Mouse (Mus musculus) stomach, embryonic 14.5 days (tissue): ENCODE measurements at regions not wholly inside any gene's neighbourhood (a gene's known extent, or its start where the extent isn't known, plus 50 kb on each side); places are given as distances from the start of the nearest gene placed in this dataset.

Source experiments
- ATAC-seq: fragments of 200-750 bp; cut with Nextera tagmentation; 2 replicates; pipeline ENCODE4 v1.8.0; 2017; ENCODE audit warnings: low read depth, moderate TSS enrichment; ENCODE audit not compliant: insufficient number of reproducible peaks, insufficient read depth, low FRiP score
- H3K27ac ChIP-seq: fragments of 300-500 bp; sonication (generic); 2 replicates; pipeline ENCODE4 v1.5.1; 2014; ENCODE audit warnings: mild to moderate bottlenecking, low read length, moderate library complexity, mixed read lengths
- H3K27me3 ChIP-seq: fragments of 300-500 bp; sonication (generic); 2 replicates; pipeline ENCODE4 v1.6.1; 2014; ENCODE audit warnings: low read length, control low read depth, mixed read lengths; ENCODE audit not compliant: control insufficient read depth, insufficient read depth
- H3K36me3 ChIP-seq: fragments of 300-500 bp; sonication (generic); 2 replicates; pipeline ENCODE4 v1.6.1; 2014; ENCODE audit warnings: mild to moderate bottlenecking, control low read depth, low read length, moderate library complexity, mixed read lengths; ENCODE audit not compliant: control insufficient read depth, insufficient read depth
- H3K4me1 ChIP-seq: fragments of 300-500 bp; sonication (generic); 2 replicates; pipeline ENCODE4 v1.6.1; 2014; ENCODE audit warnings: low read length, control low read depth, mixed read lengths; ENCODE audit not compliant: control insufficient read depth, insufficient read depth
- H3K4me2 ChIP-seq: fragments of 300-500 bp; sonication (generic); replicated peaks from 2 replicates; pipeline ENCODE4 v1.6.1; 2014; ENCODE audit warnings: low read depth, low read length, control low read depth
- H3K4me3 ChIP-seq: fragments of 300-500 bp; sonication (generic); 2 replicates; pipeline ENCODE4 v1.5.1; 2014; ENCODE audit warnings: low read depth, low read length, control low read depth
- H3K9ac ChIP-seq: fragments of 300-500 bp; sonication (generic); replicated peaks from 2 replicates; pipeline ENCODE4 v1.6.1; 2014; ENCODE audit warnings: low read depth, mild to moderate bottlenecking, control low read depth, low read length, moderate library complexity, mixed read lengths
- H3K9me3 ChIP-seq: fragments of 300-500 bp; sonication (generic); 2 replicates; pipeline ENCODE4 v1.6.1; 2016; ENCODE audit warnings: low read depth, low read length, control low read depth; ENCODE audit not compliant: control insufficient read depth
- WGBS: fragments of 180-500 bp; shearing (Covaris S2); extraction: QIAGEN DNeasy Blood & Tissue Kit; methylation state at CpG from one replicate; pipeline ENCODE4 v1.1.7; 2014; 5-methylcytosine and 5-hydroxymethylcytosine counted together

- 81% methylated on average over 4 of the region's 4 CpGs for WGBS
- Histone ChIP-seq H3K4me1 (no peaks in the 10 kb centered on the region), H3K4me2 (no peak overlapping the region), H3K4me3 (no peak overlapping the region), H3K9ac (no peak overlapping the region), H3K27me3 (no peaks in the 10 kb centered on the region), H3K9me3 (no peaks in the 10 kb centered on the region), H3K36me3 (no peaks in the 10 kb centered on the region), H3K27ac (no peak overlapping the region)
- ATAC-seq = no peak
These were observed 481.0 kb upstream of the Tnc start for GRCm38 (mm10) chr4:64527724-64528332.

GRCm38 (mm10) chr4:64530585-64530984, 483.8 kb upstream of the Tnc start:
- Histone ChIP-seq H3K4me1 (no peaks in the 10 kb centered on the region), H3K27ac (no peak overlapping the region), H3K4me3 (no peak overlapping the region), H3K36me3 (no peaks in the 10 kb centered on the region), H3K9ac (no peak overlapping the region), H3K9me3 (no peaks in the 10 kb centered on the region), H3K27me3 (no peaks in the 10 kb centered on the region), H3K4me2 (no peak overlapping the region)
- no peak for ATAC-seq
- WGBS = 73% methylated on average over 4 of the region's 4 CpGs

GRCm38 (mm10) chr4:64533019-64533418, 486.2 kb upstream of the Tnc start:
- no peaks in the 10 kb centered on the region for H3K36me3 ChIP-seq
- no peaks in the 10 kb centered on the region for H3K27me3 ChIP-seq
- no peak overlapping the region for H3K4me3 ChIP-seq
- no peak overlapping the region for H3K4me2 ChIP-seq
- no peak overlapping the region for H3K9ac ChIP-seq
- no peaks in the 10 kb centered on the region for H3K9me3 ChIP-seq
- no peaks in the 10 kb centered on the region; the same call in 1 of the 2 replicates for H3K4me1 ChIP-seq
- WGBS = 65% methylated on average over 3 of the region's 3 CpGs
- no peak for ATAC-seq
- H3K27ac ChIP-seq = no peak overlapping the region

- Histone ChIP-seq H3K9me3 (no peaks in the 10 kb centered on the region), H3K9ac (no peak overlapping the region), H3K27ac (no peak overlapping the region), H3K4me2 (no peak overlapping the region), H3K4me1 (no peaks in the 10 kb centered on the region; the same call in 1 of the 2 replicates), H3K4me3 (no peak overlapping the region), H3K27me3 (no peaks in the 10 kb centered on the region), H3K36me3 (no peaks in the 10 kb centered on the region)
- ATAC-seq = no peak
- 62% methylated on average over 6 of the region's 6 CpGs for WGBS
These were observed 488.9 kb upstream of the Tnc start for GRCm38 (mm10) chr4:64535554-64536253.

DNA sequence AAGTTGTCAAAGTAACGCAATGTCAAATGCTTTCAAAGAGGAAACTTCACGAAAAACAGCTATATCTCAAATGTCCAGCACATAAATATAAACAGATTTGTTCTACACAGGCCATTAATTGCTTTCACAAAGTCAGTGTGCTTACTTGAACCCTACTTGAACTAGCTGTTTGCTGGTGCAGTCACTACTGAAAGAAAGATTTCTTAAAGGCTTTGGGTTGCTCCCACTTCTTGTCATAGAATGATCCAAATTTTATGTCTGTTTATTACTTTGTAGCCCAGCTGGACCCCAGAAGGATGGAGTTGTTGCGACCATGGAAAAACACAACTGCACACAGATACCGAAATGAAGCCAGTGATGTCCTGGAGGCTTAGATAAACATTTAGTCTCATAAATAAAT, 491.2 kb upstream of the Tnc start:
- WGBS = 68% methylated on average over 4 of the region's 4 CpGs
- no peak overlapping the region for H3K9ac ChIP-seq
- no peak for ATAC-seq

DNA sequence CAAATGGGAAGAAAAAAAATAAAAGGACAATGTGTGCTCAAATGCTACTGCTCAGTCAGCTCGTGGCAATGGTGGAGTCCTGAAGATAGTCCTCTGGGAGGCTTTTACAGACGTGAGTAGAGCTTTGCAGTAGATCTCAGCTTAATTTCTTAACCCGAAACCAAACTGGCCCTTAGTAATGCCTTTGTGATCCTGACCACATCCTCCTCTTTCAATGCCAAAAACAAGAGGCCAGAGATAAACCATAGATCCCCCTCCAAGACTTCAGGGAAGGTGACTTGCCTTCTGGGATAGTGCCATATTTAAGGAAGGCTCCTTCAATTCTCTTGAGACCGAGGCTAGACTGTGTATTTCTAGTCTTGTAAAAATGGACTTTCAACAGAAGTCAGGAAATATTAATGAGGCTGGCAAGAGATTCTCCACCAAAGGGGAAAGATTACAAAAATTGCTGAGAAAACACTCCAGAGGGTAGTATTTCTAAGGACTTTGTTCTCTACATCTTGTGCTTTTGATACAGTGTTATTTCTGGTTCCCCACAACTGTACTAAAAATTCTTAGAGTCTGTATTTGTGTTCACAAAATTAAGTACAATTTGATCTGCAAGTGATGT, 497.9 kb upstream of the Tnc start:
- Histone ChIP-seq H3K36me3 (no peaks in the 10 kb centered on the region), H3K27me3 (no peaks in the 10 kb centered on the region), H3K4me3 (no peak overlapping the region), H3K9ac (no peak overlapping the region), H3K27ac (no peak overlapping the region), H3K4me1 (no peaks in the 10 kb centered on the region), H3K4me2 (no peak overlapping the region), H3K9me3 (no peaks in the 10 kb centered on the region)
- WGBS = 69% methylated on average over 4 of the region's 4 CpGs
- no peak for ATAC-seq

More for the DNA sequence above, 491.2 kb upstream of the Tnc start:
- Histone ChIP-seq H3K36me3 (no peaks in the 10 kb centered on the region), H3K4me2 (no peak overlapping the region), H3K9me3 (no peaks in the 10 kb centered on the region), H3K27me3 (no peaks in the 10 kb centered on the region), H3K4me3 (no peak overlapping the region), H3K27ac (no peak overlapping the region), H3K4me1 (no peaks in the 10 kb centered on the region; the same call in 1 of the 2 replicates)

DNA sequence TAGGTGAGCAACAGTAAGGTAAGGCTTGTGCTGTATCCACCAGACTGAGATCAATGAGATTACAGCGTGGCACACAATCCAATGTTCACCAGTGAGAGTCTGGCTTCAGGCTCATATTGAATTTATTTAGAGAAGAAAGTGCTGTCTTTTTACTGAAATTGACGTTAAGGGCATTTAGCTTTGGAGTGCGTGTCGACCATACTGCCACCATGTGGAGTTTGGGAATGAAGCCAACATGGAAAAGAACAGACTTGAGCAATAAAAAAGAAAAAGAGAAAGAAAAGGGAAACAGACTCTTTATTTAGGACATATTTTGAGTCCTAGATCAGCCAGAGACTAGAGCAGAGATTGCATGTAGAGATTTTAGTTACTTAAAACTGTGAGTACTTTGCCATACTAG, 499.6 kb upstream of the Tnc start:
- Histone ChIP-seq H3K4me3 (no peak overlapping the region), H3K27me3 (no peaks in the 10 kb centered on the region), H3K4me2 (no peak overlapping the region), H3K9ac (no peak overlapping the region), H3K9me3 (no peaks in the 10 kb centered on the region), H3K27ac (no peak overlapping the region), H3K36me3 (no peaks in the 10 kb centered on the region), H3K4me1 (no peaks in the 10 kb centered on the region)
- WGBS = 58% methylated on average over 4 of the region's 4 CpGs
- ATAC-seq = no peak

- no peak overlapping the region for H3K9ac ChIP-seq
- no peaks in the 10 kb centered on the region for H3K9me3 ChIP-seq
- no peak overlapping the region for H3K4me3 ChIP-seq
- H3K27ac ChIP-seq = no peak overlapping the region
- H3K4me2 ChIP-seq = no peak overlapping the region
- WGBS = 91% methylated on average over 1 of the region's 1 CpGs
- no peaks in the 10 kb centered on the region for H3K36me3 ChIP-seq
- H3K27me3 ChIP-seq = no peaks in the 10 kb centered on the region
- ATAC-seq = no peak
- H3K4me1 ChIP-seq = no peaks in the 10 kb centered on the region
These were observed 515.7 kb upstream of the Tnc start for GRCm38 (mm10) chr4:64562511-64562910.
